Mouse (Mus musculus) lung, postnatal 4 days (tissue): ENCODE data around the gene Kdm4a.

Source experiments
- DNase-seq, 2 experiments: peaks; one replicate each; pipeline ENCODE4 v3.0.0; 2021

The Kdm4a gene

GRCm38 (mm10) chr4:118115132-118115531 lies 64.7 kb downstream of the Kdm4a start:
- DNase-seq = no peak

- peak in 1 of 2 experiments; percentile 42 for DNase-seq
Measured at GRCm38 (mm10) chr4:118112601-118113000, 67.2 kb downstream of the Kdm4a start.

- DNase-seq = no peak
Measured at GRCm38 (mm10) chr4:118109649-118110048, 70.2 kb downstream of the Kdm4a start.

- peak; percentile 68 to 82 for DNase-seq
Measured at GRCm38 (mm10) chr4:118108779-118109178, 71.1 kb downstream of the Kdm4a start.

GRCm38 (mm10) chr4:118105256-118106053 lies 74.4 kb downstream of the Kdm4a start:
- DNase-seq = no peak

- no peak for DNase-seq
Measured at GRCm38 (mm10) chr4:118103280-118103830, 76.5 kb downstream of the Kdm4a start.

- DNase-seq = no peak
Measured at GRCm38 (mm10) chr4:118101497-118101896, 78.3 kb downstream of the Kdm4a start.

- no peak for DNase-seq
Measured at GRCm38 (mm10) chr4:118099637-118100364, 80.0 kb downstream of the Kdm4a start.

GRCm38 (mm10) chr4:118098571-118098970 lies 81.3 kb downstream of the Kdm4a start:
- peak; percentile 34 to 58 for DNase-seq

GRCm38 (mm10) chr4:118096069-118096468 lies 83.8 kb downstream of the Kdm4a start:
- no peak for DNase-seq

- no peak for DNase-seq
Measured at GRCm38 (mm10) chr4:118092784-118093457, 86.9 kb downstream of the Kdm4a start.

GRCm38 (mm10) chr4:118090449-118090848 lies 89.4 kb downstream of the Kdm4a start:
- no peak for DNase-seq

GRCm38 (mm10) chr4:118089939-118090338 lies 89.9 kb downstream of the Kdm4a start:
- peak; percentile 36 to 60 for DNase-seq

GRCm38 (mm10) chr4:118088771-118089170 lies 91.1 kb downstream of the Kdm4a start:
- no peak for DNase-seq
